Mouse (Mus musculus) CH12.LX (cell line): ENCODE measurements around the gene Cend1. TPM values are rescaled to one million over a fixed set of nuclear protein-coding genes. Genes with fewer than 3 reads are reported as not detected.

ENCODE experiments used
- DNase-seq: peaks from one replicate; pipeline ENCODE4 v3.0.0-alpha.2; 2013; ENCODE audit errors: extremely low read depth
- H3K27ac ChIP-seq: 2 replicates; pipeline ENCODE4 v1.5.1; 2012; ENCODE audit warnings: low read depth, mild to moderate bottlenecking, control low read depth, moderate library complexity; ENCODE audit not compliant: insufficient read depth
- H3K27me3 ChIP-seq: replicated peaks from 2 replicates; pipeline ENCODE3; 2012; ENCODE audit warnings: inconsistent platforms
- H3K36me3 ChIP-seq, 2 experiments: replicated peaks in 1 of 2; 2 replicates each; pipeline versions ENCODE3 to v1.6.1; 2012; ENCODE audit warnings: inconsistent platforms in 1 of 2, low read length in 1 of 2, mild to moderate bottlenecking in 1 of 2, mixed read lengths in 1 of 2, moderate library complexity in 1 of 2; ENCODE audit not compliant: control insufficient read depth in 1 of 2, insufficient read depth in 1 of 2
- H3K4me1 ChIP-seq, 2 experiments: 2 replicates each; pipeline ENCODE4 v1.6.1; 2012; ENCODE audit warnings: inconsistent platforms in 1 of 2, moderate library complexity in 1 of 2; ENCODE audit not compliant: insufficient read depth in 2 of 2, control insufficient read depth in 1 of 2
- H3K4me2 ChIP-seq: 2 replicates; pipeline ENCODE4 v1.6.1; 2012; ENCODE audit warnings: low read depth, mild to moderate bottlenecking, control low read depth; ENCODE audit not compliant: poor library complexity, insufficient read depth, severe bottlenecking
- H3K4me3 ChIP-seq, 3 experiments: fragments of 150-350 bp in 1 of 3; sonication (generic) in 1 of 3; replicated peaks in 1 of 3; 2 replicates each; pipeline versions ENCODE3 to v1.5.1; 2011 to 2012; ENCODE audit warnings: low read depth in 2 of 3, low read length in 2 of 3, mild to moderate bottlenecking in 2 of 3, moderate library complexity in 2 of 3, control low read depth in 1 of 3, improper control_type of control experiment in 1 of 3, inconsistent platforms in 1 of 3, mixed read lengths in 1 of 3; ENCODE audit not compliant: poor library complexity in 1 of 3
- H3K79me2 ChIP-seq: replicated peaks from 2 replicates; pipeline ENCODE4 v1.6.1; 2012; ENCODE audit warnings: mild to moderate bottlenecking, moderate library complexity; ENCODE audit not compliant: control insufficient read depth, poor library complexity, insufficient read depth, severe bottlenecking; ENCODE audit errors: extremely low read depth
- H3K9ac ChIP-seq: 2 replicates; pipeline ENCODE4 v1.6.1; 2012; ENCODE audit warnings: low read depth, mild to moderate bottlenecking, control low read depth, moderate library complexity; ENCODE audit not compliant: insufficient read depth
- H3K9me3 ChIP-seq: replicated peaks from 2 replicates; pipeline ENCODE3; 2012; ENCODE audit warnings: low read length, inconsistent platforms, mixed read lengths
- BHLHE40 ChIP-seq: IDR thresholded peaks from 2 replicates; pipeline ENCODE4 v1.6.1; 2011; ENCODE audit warnings: mild to moderate bottlenecking, low read depth, low read length, improper control_type of control experiment
- CHD1 ChIP-seq: IDR thresholded peaks from 2 replicates; pipeline ENCODE4 v1.6.1; 2012; ENCODE audit warnings: low read depth, low read length, improper control_type of control experiment, inconsistent platforms
- CHD2 ChIP-seq: IDR thresholded peaks from 2 replicates; pipeline ENCODE4 v1.6.1; 2011; ENCODE audit warnings: low read length, improper control_type of control experiment
- E2F4 ChIP-seq: IDR thresholded peaks from 2 replicates; pipeline ENCODE4 v1.6.1; 2011; ENCODE audit warnings: low read depth, low read length, improper control_type of control experiment; ENCODE audit not compliant: insufficient replicate concordance
- ETS1 ChIP-seq: conservative IDR thresholded peaks from 2 replicates; pipeline ENCODE4 v1.6.1; 2012; ENCODE audit warnings: low read depth, mild to moderate bottlenecking, inconsistent platforms, low read length, improper control_type of control experiment, moderate library complexity
- HCFC1 ChIP-seq: IDR thresholded peaks from 2 replicates; pipeline ENCODE4 v1.6.1; 2012; ENCODE audit warnings: low read depth, mild to moderate bottlenecking, inconsistent platforms, low read length, improper control_type of control experiment
- IRF4 ChIP-seq: IDR thresholded peaks from 2 replicates; pipeline ENCODE4 v1.6.1; 2014; ENCODE audit warnings: low read depth, mild to moderate bottlenecking, inconsistent platforms, low read length, improper control_type of control experiment
- JUN ChIP-seq: IDR thresholded peaks from 2 replicates; pipeline ENCODE4 v1.6.1; 2011; ENCODE audit warnings: low read depth, mild to moderate bottlenecking, low read length, improper control_type of control experiment, moderate library complexity; ENCODE audit not compliant: insufficient read depth
- JUND ChIP-seq: conservative IDR thresholded peaks from 2 replicates; pipeline ENCODE4 v1.6.1; 2011; ENCODE audit warnings: low read depth, low read length, improper control_type of control experiment
- KAT2A ChIP-seq: IDR thresholded peaks from 2 replicates; pipeline ENCODE4 v1.6.1; 2012; ENCODE audit warnings: low read length, improper control_type of control experiment, inconsistent platforms; ENCODE audit not compliant: insufficient replicate concordance
- MAFK ChIP-seq: IDR thresholded peaks from 2 replicates; pipeline ENCODE4 v1.6.1; 2011; ENCODE audit warnings: low read length, improper control_type of control experiment; ENCODE audit not compliant: insufficient replicate concordance
- MAX ChIP-seq: IDR thresholded peaks from 2 replicates; pipeline ENCODE4 v1.6.1; 2011; ENCODE audit warnings: low read length, improper control_type of control experiment
- MXI1 ChIP-seq: IDR thresholded peaks from 2 replicates; pipeline ENCODE4 v1.6.1; 2011; ENCODE audit warnings: mild to moderate bottlenecking, low read depth, low read length, improper control_type of control experiment
- MYC ChIP-seq: IDR thresholded peaks from 2 replicates; pipeline ENCODE4 v1.6.1; 2011; ENCODE audit warnings: low read depth, mild to moderate bottlenecking, improper control_type of control experiment, low read length
- NELFE ChIP-seq: IDR thresholded peaks from 2 replicates; pipeline ENCODE4 v1.6.1; 2011; ENCODE audit warnings: low read depth, low read length, improper control_type of control experiment
- PAX5 ChIP-seq: IDR thresholded peaks from 2 replicates; pipeline ENCODE4 v1.6.1; 2012; ENCODE audit warnings: low read length, inconsistent platforms, mixed read lengths
- POLR2AphosphoS2 ChIP-seq: IDR thresholded peaks from 2 replicates; pipeline ENCODE4 v1.6.1; 2011; ENCODE audit warnings: low read depth, low read length, improper control_type of control experiment
- RCOR1 ChIP-seq: conservative IDR thresholded peaks from 2 replicates; pipeline ENCODE4 v1.6.1; 2012; ENCODE audit warnings: low read depth, mild to moderate bottlenecking, inconsistent platforms, low read length, improper control_type of control experiment
- SMC3 ChIP-seq: IDR thresholded peaks from 2 replicates; pipeline ENCODE4 v1.6.1; 2011; ENCODE audit warnings: low read depth, low read length, improper control_type of control experiment
- TBP ChIP-seq: conservative IDR thresholded peaks from 2 replicates; pipeline ENCODE4 v1.6.1; 2011; ENCODE audit warnings: low read depth, low read length, improper control_type of control experiment
- TCF12 ChIP-seq: IDR thresholded peaks from 2 replicates; pipeline ENCODE4 v1.6.1; 2014; ENCODE audit warnings: low read depth, mild to moderate bottlenecking, inconsistent platforms, low read length, improper control_type of control experiment
- UBTF ChIP-seq: IDR thresholded peaks from 2 replicates; pipeline ENCODE4 v1.6.1; 2012; ENCODE audit warnings: low read depth, mild to moderate bottlenecking, inconsistent platforms, low read length, improper control_type of control experiment, moderate library complexity
- USF1 ChIP-seq: IDR thresholded peaks from 2 replicates; pipeline ENCODE4 v1.6.1; 2014; ENCODE audit warnings: low read depth, mild to moderate bottlenecking, inconsistent platforms, low read length, improper control_type of control experiment
- USF2 ChIP-seq: conservative IDR thresholded peaks from 2 replicates; pipeline ENCODE4 v1.6.1; 2011; ENCODE audit warnings: low read depth, low read length, improper control_type of control experiment
- ZC3H11A ChIP-seq: IDR thresholded peaks from 2 replicates; pipeline ENCODE4 v1.6.1; 2012; ENCODE audit warnings: low read depth, mild to moderate bottlenecking, inconsistent platforms, low read length, improper control_type of control experiment
- ZKSCAN1 ChIP-seq: IDR thresholded peaks from 2 replicates; pipeline ENCODE4 v1.6.1; 2012; ENCODE audit warnings: low read depth, inconsistent platforms, low read length, improper control_type of control experiment, borderline replicate concordance
- ZMIZ1 ChIP-seq: IDR thresholded peaks from 2 replicates; pipeline ENCODE4 v1.6.1; 2012; ENCODE audit warnings: low read depth, mild to moderate bottlenecking, inconsistent platforms, low read length, improper control_type of control experiment
- dilution Hi-C: fragments of 300-500 bp; cut with MboI; formaldehyde crosslinking; loops from 2 replicates; pipeline ENCODE4 v1.14.3; 2020; ENCODE audit warnings: low sequenced_read_pairs; ENCODE audit not compliant: extremely low pct_unique_long_range_greater_than_20kb, extremely low pct_ligation_motif_present
- in situ Hi-C: fragments of 300-500 bp; cut with MboI; formaldehyde crosslinking; loops from 3 replicates; pipeline ENCODE4 v1.14.3; 2019; ENCODE audit warnings: low sequenced_read_pairs, low pct_ligation_motif_present, low pct_unique_long_range_greater_than_20kb, mixed read lengths
- polyA plus RNA-seq: library from polyadenylated mRNA; unstranded; fragments of >175 nt; gene quantifications from 2 replicates; pipeline ENCODE4 v1.2.1, GENCODE M21; 2012; ENCODE audit warnings: low read depth; ENCODE audit not compliant: insufficient read length
- total RNA-seq, 2 experiments: library from RNA; depleted of rRNA; stranded (reverse); fragments of 300-350 nt in 1 of 2; fragments of >200 nt in 1 of 2; gene quantifications; 2 replicates each; pipeline ENCODE4 v1.2.3; 2012 to 2014

The Cend1 gene
- total and polyA plus RNA-seq, 3 experiments, result not detected

- no peak overlapping the region for H3K4me3 ChIP-seq
- no peaks in the 10 kb centered on the region for H3K9me3 ChIP-seq
- DNase-seq, result no peak
- no peak overlapping the region for H3K9ac ChIP-seq
- no peak overlapping the region for H3K4me2 ChIP-seq
- peaks cover 21% of the 10 kb centered on the region for H3K79me2 ChIP-seq
- H3K27ac ChIP-seq, result 0 out of 2 replicates have a peak overlapping the region, but pooled peaks have one; percentile 3
- dilution Hi-C loops (no loop called here), in situ Hi-C loops (no loop called here)
- no peaks in the 10 kb centered on the region for H3K27me3 ChIP-seq
- peaks cover 50 to 60% of the 10 kb centered on the region in 2 experiments for H3K36me3 ChIP-seq
- TF ChIP-seq IRF4 (no peak), ETS1 (no peak), MYC (no peak), TCF12 (no peak), BHLHE40 (no peak), ZC3H11A (no peak), ZMIZ1 (no peak), CHD1 (no peak), E2F4 (no peak), PAX5 (no peak), USF1 (no peak), POLR2AphosphoS2 (no peak), MXI1 (no peak), UBTF (no peak)
- H3K4me1 ChIP-seq, result peaks cover 32 to 64% of the 10 kb centered on the region in 2 experiments
Measured at GRCm38 (mm10) chr7:141438201-141438968, 9.1 kb upstream of the Cend1 start.

GRCm38 (mm10) chr7:141437178-141438120 lies 8.2 kb upstream of the Cend1 start, which contains the start of gene Slc25a22:
Gene Slc25a22, minus strand, starts transcription at chr7:141437892.
- Histone ChIP-seq H3K4me3 (peak within 1 kb of the TSS; percentile 70 to 87 (median 75)), H3K4me1 (peaks cover 32 to 58% of the 10 kb centered on the region in 2 experiments), H3K4me2 (peak within 1 kb of the TSS; percentile 92), H3K27ac (peak within 1 kb of the TSS; percentile 29; the same call in 1 of the 2 replicates), H3K9ac (peak within 1 kb of the TSS; percentile 55), H3K36me3 (peaks cover 59 to 66% of the 10 kb centered on the region in 2 experiments), H3K79me2 (peaks cover 16% of the 10 kb centered on the region), H3K9me3 (no peaks in the 10 kb centered on the region), H3K27me3 (no peaks in the 10 kb centered on the region)
- peak; percentile 70 for DNase-seq
- dilution Hi-C loops, result no loop called here
- in situ Hi-C loops, result no loop called here
- TF ChIP-seq UBTF, result peak; percentile 52; the same call in 1 of the 2 replicates
- peak; percentile 59 for TF ChIP-seq NELFE
- TF ChIP-seq BHLHE40, result peak; percentile 64; the same call in 1 of the 2 replicates
- peak; percentile 86 for TF ChIP-seq MAX
- TF ChIP-seq USF1, result peak; percentile 39
- peak; percentile 48 for TF ChIP-seq CHD2
- TF ChIP-seq RCOR1, result no peak
- no peak for TF ChIP-seq MAFK
- peak; percentile 56 for TF ChIP-seq SMC3
- 0 out of 2 replicates have a peak, but pooled peaks have one; percentile 35 for TF ChIP-seq KAT2A
- no peak for TF ChIP-seq JUND
- peak; percentile 97 for TF ChIP-seq MXI1
- no peak for TF ChIP-seq USF2
- peak; percentile 96 for TF ChIP-seq POLR2AphosphoS2
- TF ChIP-seq HCFC1, result 0 out of 2 replicates have a peak, but pooled peaks have one; percentile 35
- no peak for TF ChIP-seq JUN
- no peak for TF ChIP-seq ZKSCAN1
- no peak for TF ChIP-seq E2F4
- TF ChIP-seq ETS1, result no peak
- TF ChIP-seq TBP, result no peak
